Mouse (Mus musculus): ENCODE data around the gene E030018B13Rik. TPM values are rescaled to one million over a fixed set of nuclear protein-coding genes. Genes with fewer than 3 reads are reported as not detected.

E030018B13Rik gene
- polyA plus RNA-seq (2015; fragmentation: Nextera tagmentation; extraction: Ambion mirVana): not detected in 2 replicates

- Histone ChIP-seq H3K4me1 (peaks cover 81% of the 10 kb centered on the region), H3K4me2 (no peak within 1 kb of the TSS), H3K9me3 (no peaks in the 10 kb centered on the region), H3K9ac (no peak within 1 kb of the TSS), H3K4me3 (no peak within 1 kb of the TSS), H3K27ac (replicated peaks) (no peak within 1 kb of the TSS), H3K27me3 (replicated peaks) (no peaks in the 10 kb centered on the region), H3K36me3 (no peaks in the 10 kb centered on the region)
- 84% methylated on average over 6 of the region's 6 CpGs for whole genome bisulfite sequencing
- no peak for ATAC-seq (ENCODE audit: extremely low read depth, insufficient number of reproducible peaks, low FRiP score, low TSS enrichment)
Measured at GRCm38 (mm10) chr7:63916268-63916907, at the start of gene E030018B13Rik. E030018B13Rik (plus strand) TSS chr7:63916857.

DNA sequence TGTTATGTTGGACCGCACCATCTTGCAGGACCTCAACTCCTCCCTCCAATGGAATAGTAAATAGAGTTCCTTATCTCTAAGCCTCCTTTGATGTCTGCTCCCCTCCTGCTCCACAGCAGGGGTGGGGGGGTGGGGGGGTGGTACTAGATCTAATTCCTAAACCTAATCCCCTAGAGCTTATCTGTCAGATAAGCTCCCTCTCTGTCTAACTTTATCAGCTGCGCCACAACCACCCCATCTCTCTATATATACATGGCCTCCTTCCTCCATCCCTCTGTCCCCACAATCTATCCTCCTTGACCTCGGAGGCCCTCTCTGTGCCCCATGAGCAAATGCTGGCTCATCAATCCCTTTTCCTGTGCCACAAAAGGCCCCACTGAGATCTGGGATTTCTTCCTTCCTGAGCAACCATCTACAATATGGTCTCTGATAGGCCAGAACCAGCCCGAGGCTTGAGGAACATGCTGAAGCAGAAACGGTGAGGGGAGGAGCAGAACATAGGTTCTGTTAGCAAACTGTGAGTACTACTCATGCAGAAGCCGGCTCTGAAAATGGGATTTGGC lies 48.2 kb upstream of the E030018B13Rik start:
- H3K4me2 ChIP-seq: no peak overlapping the region
- no peak overlapping the region for H3K9ac ChIP-seq
- no peaks in the 10 kb centered on the region for H3K27me3 ChIP-seq (replicated peaks)
- peaks cover 3% of the 10 kb centered on the region for H3K4me1 ChIP-seq
- no peak overlapping the region for H3K27ac ChIP-seq (replicated peaks)
- H3K9me3 ChIP-seq: no peaks in the 10 kb centered on the region
- 23% methylated on average over 6 of the region's 6 CpGs for WGBS
- no peak for ATAC-seq (ENCODE audit: extremely low read depth, insufficient number of reproducible peaks, low FRiP score, low TSS enrichment)
- H3K36me3 ChIP-seq: no peaks in the 10 kb centered on the region
- H3K4me3 ChIP-seq: no peak overlapping the region

DNA sequence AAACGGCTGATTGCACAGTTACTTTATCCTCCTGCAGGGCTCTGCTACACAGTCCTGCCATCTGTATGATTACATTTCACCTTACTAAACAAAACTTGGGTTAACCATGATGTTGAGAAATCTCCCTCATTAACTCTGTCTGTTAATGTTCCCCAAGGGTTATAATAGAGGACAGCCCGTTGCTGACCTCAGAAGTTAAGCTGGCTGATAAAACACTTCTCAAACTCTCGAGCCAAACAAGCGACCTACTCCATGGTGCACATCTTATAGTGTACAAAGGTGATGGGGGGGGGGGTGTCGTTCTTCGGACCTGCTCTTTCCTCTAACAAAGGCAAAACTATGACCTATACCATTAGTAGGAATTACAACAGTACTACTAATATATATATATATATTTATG lies 45.0 kb upstream of the E030018B13Rik start:
- Histone ChIP-seq H3K4me1 (peaks cover 14% of the 10 kb centered on the region), H3K9ac (no peak overlapping the region), H3K27ac (replicated peaks) (no peak overlapping the region), H3K36me3 (no peaks in the 10 kb centered on the region), H3K4me3 (no peak overlapping the region), H3K27me3 (replicated peaks) (no peaks in the 10 kb centered on the region), H3K9me3 (no peaks in the 10 kb centered on the region), H3K4me2 (no peak overlapping the region)
- 75% methylated on average over 6 of the region's 6 CpGs for WGBS
- no peak for ATAC-seq (ENCODE audit: extremely low read depth, insufficient number of reproducible peaks, low FRiP score, low TSS enrichment)

DNA sequence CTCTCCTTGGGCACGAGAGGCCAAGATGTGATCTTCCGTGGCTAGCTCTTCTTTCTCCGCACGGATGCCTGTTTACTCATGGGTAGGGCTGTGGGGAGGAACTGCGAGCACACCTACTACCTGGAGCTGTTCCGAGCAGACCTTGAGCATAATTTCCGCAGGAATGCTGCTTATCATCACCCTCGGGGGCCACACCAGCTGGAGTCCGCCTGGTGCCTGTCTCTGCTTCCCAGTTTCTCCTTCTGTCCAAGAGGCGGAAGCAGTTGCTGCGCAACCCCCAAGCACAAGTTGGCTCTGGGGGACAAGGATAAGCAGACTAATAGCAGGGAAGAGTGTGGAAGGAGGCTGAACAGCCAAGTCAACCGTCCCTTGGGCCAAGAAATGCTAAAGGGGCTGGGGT lies 42.8 kb upstream of the E030018B13Rik start:
- no peaks in the 10 kb centered on the region for H3K36me3 ChIP-seq
- no peak for ATAC-seq (ENCODE audit: extremely low read depth, insufficient number of reproducible peaks, low FRiP score, low TSS enrichment)
- peak overlapping the region; percentile 56 for H3K4me2 ChIP-seq
- no peaks in the 10 kb centered on the region for H3K9me3 ChIP-seq
- peaks cover 20% of the 10 kb centered on the region for H3K4me1 ChIP-seq
- 21% methylated on average over 12 of the region's 12 CpGs for WGBS
- 0 out of 2 replicates have a peak overlapping the region, but pooled peaks have one; percentile 24 for H3K27ac ChIP-seq (replicated peaks)
- peak overlapping the region; percentile 21; the same call in 1 of the 2 replicates for H3K4me3 ChIP-seq
- H3K27me3 ChIP-seq (replicated peaks): no peaks in the 10 kb centered on the region
- H3K9ac ChIP-seq: peak overlapping the region; percentile 37; the same call in 1 of the 2 replicates

DNA sequence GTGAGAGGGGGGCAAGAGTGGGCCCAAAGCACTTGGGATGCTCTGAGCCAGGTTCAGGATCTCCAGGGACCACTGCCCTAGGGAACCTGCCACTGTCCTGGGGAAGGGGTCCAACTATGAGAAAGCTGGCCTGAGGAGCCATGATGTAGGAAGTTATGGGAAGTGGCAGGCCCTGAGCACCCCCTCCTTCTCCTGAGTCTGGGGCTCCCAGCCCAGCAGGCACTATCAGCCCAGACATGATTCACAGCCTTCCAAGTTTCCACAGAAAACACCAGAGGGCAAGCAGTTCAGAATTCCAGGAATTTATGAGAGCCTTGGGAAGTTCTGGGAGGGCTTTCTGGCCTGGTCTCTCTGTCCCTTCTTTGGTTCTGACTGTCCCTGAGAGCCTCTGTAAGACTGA lies 41.0 kb upstream of the E030018B13Rik start:
- no peaks in the 10 kb centered on the region for H3K27me3 ChIP-seq (replicated peaks)
- no peaks in the 10 kb centered on the region for H3K9me3 ChIP-seq
- no peak for ATAC-seq (ENCODE audit: extremely low read depth, insufficient number of reproducible peaks, low FRiP score, low TSS enrichment)
- peaks cover 26% of the 10 kb centered on the region for H3K4me1 ChIP-seq
- no peak overlapping the region for H3K4me3 ChIP-seq
- no peak overlapping the region for H3K4me2 ChIP-seq
- H3K27ac ChIP-seq (replicated peaks): no peak overlapping the region
- H3K36me3 ChIP-seq: no peaks in the 10 kb centered on the region
- no peak overlapping the region for H3K9ac ChIP-seq

DNA sequence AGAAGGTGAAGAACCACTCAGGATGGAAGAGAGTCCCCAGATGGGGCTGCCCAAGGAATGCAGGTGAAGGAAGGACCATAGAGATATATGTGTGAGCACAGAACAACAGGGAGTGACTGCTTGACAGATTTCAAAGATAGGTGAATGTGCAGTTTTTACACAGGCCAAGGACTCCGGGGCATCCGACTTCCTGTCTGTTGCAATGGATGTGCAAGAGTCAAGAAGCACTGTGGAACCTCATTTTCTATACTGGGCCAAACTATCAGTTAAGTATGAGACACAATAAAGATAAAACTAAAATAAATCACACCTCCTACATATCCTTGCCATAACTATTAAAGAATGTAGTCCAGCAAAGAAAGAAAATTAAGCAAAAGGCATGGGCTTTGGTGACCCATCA lies 40.0 kb upstream of the E030018B13Rik start:
- Histone ChIP-seq H3K27me3 (replicated peaks) (no peaks in the 10 kb centered on the region), H3K27ac (replicated peaks) (no peak overlapping the region), H3K4me2 (no peak overlapping the region), H3K4me1 (peaks cover 26% of the 10 kb centered on the region), H3K36me3 (no peaks in the 10 kb centered on the region), H3K4me3 (no peak overlapping the region), H3K9me3 (no peaks in the 10 kb centered on the region), H3K9ac (no peak overlapping the region)
- ATAC-seq (ENCODE audit: extremely low read depth, insufficient number of reproducible peaks, low FRiP score, low TSS enrichment): no peak
- 75% methylated on average over 2 of the region's 2 CpGs for WGBS

DNA sequence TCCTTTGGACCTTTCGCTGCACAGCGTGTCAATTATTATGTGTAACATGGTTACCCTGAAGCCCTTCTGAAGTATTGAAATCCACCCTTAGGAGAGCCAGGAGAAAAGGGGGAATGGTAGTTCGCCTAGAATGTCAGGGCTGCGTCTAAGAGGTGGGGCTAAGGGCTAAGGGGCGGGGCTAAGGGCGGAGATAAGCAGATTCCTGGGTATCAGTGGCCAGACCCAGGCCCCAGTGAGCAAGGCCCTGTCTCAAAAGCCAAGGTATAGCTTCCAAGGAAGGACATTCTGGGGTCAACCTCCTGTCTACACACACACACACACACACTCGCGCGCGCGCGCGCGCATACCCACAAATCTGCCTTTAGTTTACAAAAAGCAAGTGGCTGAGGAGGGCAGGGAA lies 39.0 kb upstream of the E030018B13Rik start:
- no peaks in the 10 kb centered on the region for H3K36me3 ChIP-seq
- 22% methylated on average over 14 of the region's 14 CpGs for WGBS
- no peak for ATAC-seq (ENCODE audit: extremely low read depth, insufficient number of reproducible peaks, low FRiP score, low TSS enrichment)
- peaks cover 26% of the 10 kb centered on the region for H3K4me1 ChIP-seq
- no peak overlapping the region for H3K27ac ChIP-seq (replicated peaks)
- H3K27me3 ChIP-seq (replicated peaks): no peaks in the 10 kb centered on the region
- H3K9me3 ChIP-seq: no peaks in the 10 kb centered on the region
- H3K4me3 ChIP-seq: no peak overlapping the region
- H3K4me2 ChIP-seq: peak overlapping the region; percentile 37
- H3K9ac ChIP-seq: no peak overlapping the region

- H3K36me3 ChIP-seq: no peaks in the 10 kb centered on the region
- no peak for ATAC-seq (ENCODE audit: extremely low read depth, insufficient number of reproducible peaks, low FRiP score, low TSS enrichment)
- peaks cover 21% of the 10 kb centered on the region for H3K4me1 ChIP-seq
- no peak overlapping the region for H3K4me3 ChIP-seq
- H3K9me3 ChIP-seq: no peaks in the 10 kb centered on the region
- 38% methylated on average over 6 of the region's 6 CpGs for WGBS
- H3K9ac ChIP-seq: no peak overlapping the region
- no peaks in the 10 kb centered on the region for H3K27me3 ChIP-seq (replicated peaks)
- H3K27ac ChIP-seq (replicated peaks): no peak overlapping the region
- H3K4me2 ChIP-seq: no peak overlapping the region
Measured at GRCm38 (mm10) chr7:63879583-63879982, 37.1 kb upstream of the E030018B13Rik start.

- Histone ChIP-seq H3K9me3 (no peaks in the 10 kb centered on the region), H3K4me1 (peaks cover 23% of the 10 kb centered on the region), H3K36me3 (no peaks in the 10 kb centered on the region), H3K27ac (replicated peaks) (no peak overlapping the region), H3K4me2 (no peak overlapping the region), H3K4me3 (no peak overlapping the region), H3K27me3 (replicated peaks) (no peaks in the 10 kb centered on the region), H3K9ac (no peak overlapping the region)
- 77% methylated on average over 7 of the region's 7 CpGs for WGBS
- ATAC-seq (ENCODE audit: extremely low read depth, insufficient number of reproducible peaks, low FRiP score, low TSS enrichment): no peak
Measured at GRCm38 (mm10) chr7:63882739-63883138, 33.9 kb upstream of the E030018B13Rik start.

- no peak for ATAC-seq (ENCODE audit: extremely low read depth, insufficient number of reproducible peaks, low FRiP score, low TSS enrichment)
- no peak overlapping the region for H3K27ac ChIP-seq (replicated peaks)
- H3K27me3 ChIP-seq (replicated peaks): no peaks in the 10 kb centered on the region
- H3K9ac ChIP-seq: no peak overlapping the region
- 76% methylated on average over 7 of the region's 7 CpGs for WGBS
- peaks cover 29% of the 10 kb centered on the region for H3K4me1 ChIP-seq
- no peaks in the 10 kb centered on the region for H3K9me3 ChIP-seq
- H3K4me3 ChIP-seq: no peak overlapping the region
- peaks cover 11% of the 10 kb centered on the region for H3K36me3 ChIP-seq
- H3K4me2 ChIP-seq: no peak overlapping the region
Measured at GRCm38 (mm10) chr7:63885025-63885424, 31.6 kb upstream of the E030018B13Rik start.

- no peaks in the 10 kb centered on the region for H3K27me3 ChIP-seq (replicated peaks)
- H3K36me3 ChIP-seq: peaks cover 27% of the 10 kb centered on the region
- H3K9ac ChIP-seq: no peak overlapping the region
- H3K4me2 ChIP-seq: no peak overlapping the region
- H3K27ac ChIP-seq (replicated peaks): 0 out of 2 replicates have a peak overlapping the region, but pooled peaks have one; percentile 24
- no peak overlapping the region for H3K4me3 ChIP-seq
- no peaks in the 10 kb centered on the region for H3K9me3 ChIP-seq
- 30% methylated on average over 8 of the region's 8 CpGs for WGBS
- peaks cover 29% of the 10 kb centered on the region for H3K4me1 ChIP-seq
- ATAC-seq (ENCODE audit: extremely low read depth, insufficient number of reproducible peaks, low FRiP score, low TSS enrichment): no peak
Measured at GRCm38 (mm10) chr7:63887034-63887551, 29.6 kb upstream of the E030018B13Rik start.
